Mouse (Mus musculus) midbrain, embryonic 12.5 days (tissue): ENCODE measurements at regions not wholly inside any gene's neighbourhood (a gene's known extent, or its start where the extent isn't known, plus 50 kb on each side); places are given as distances from the start of the nearest gene placed in this dataset.
A peak's percentile ranks its signal among the peaks of the same experiment; 100 is the strongest.

Experiments used
- ATAC-seq: fragments of 200-750 bp; cut with Nextera tagmentation; 2 replicates; pipeline ENCODE4 v1.8.0; 2017; ENCODE audit warnings: low read depth, moderate TSS enrichment, moderate library complexity; ENCODE audit not compliant: low FRiP score
- H3K27ac ChIP-seq: fragments of 300-500 bp; sonication (generic); replicated peaks from 2 replicates; pipeline ENCODE4 v1.5.1; 2016; ENCODE audit warnings: mild to moderate bottlenecking
- H3K27me3 ChIP-seq: fragments of 300-500 bp; sonication (generic); 2 replicates; pipeline ENCODE4 v1.6.1; 2016; ENCODE audit warnings: mild to moderate bottlenecking
- H3K36me3 ChIP-seq: fragments of 300-500 bp; sonication (generic); 2 replicates; pipeline ENCODE4 v1.6.1; 2016
- H3K4me1 ChIP-seq: fragments of 300-500 bp; sonication (generic); 2 replicates; pipeline ENCODE4 v1.6.1; 2016
- H3K4me2 ChIP-seq: fragments of 300-500 bp; sonication (generic); replicated peaks from 2 replicates; pipeline ENCODE4 v1.6.1; 2016; ENCODE audit warnings: mild to moderate bottlenecking, moderate library complexity
- H3K4me3 ChIP-seq: fragments of 300-500 bp; sonication (generic); 2 replicates; pipeline ENCODE4 v1.5.1; 2016; ENCODE audit warnings: mild to moderate bottlenecking
- H3K9ac ChIP-seq: fragments of 300-500 bp; sonication (generic); replicated peaks from 2 replicates; pipeline ENCODE4 v1.6.1; 2016; ENCODE audit warnings: mild to moderate bottlenecking, moderate library complexity
- H3K9me3 ChIP-seq: fragments of 300-500 bp; sonication (generic); 2 replicates; pipeline ENCODE4 v1.6.1; 2016; ENCODE audit warnings: mild to moderate bottlenecking
- WGBS: fragments of 180-500 bp; shearing (Covaris S2); methylation state at CpG from one replicate; pipeline ENCODE4 v1.1.7; 2016; 5-methylcytosine and 5-hydroxymethylcytosine counted together

GRCm38 (mm10) chr6:100025531-100025951 is 261.7 kb downstream of the Rybp start:
- Histone ChIP-seq H3K27me3 (peaks cover 62% of the 10 kb centered on the region), H3K36me3 (no peaks in the 10 kb centered on the region), H3K4me1 (peaks cover 17% of the 10 kb centered on the region), H3K27ac (no peak overlapping the region), H3K4me3 (no peak overlapping the region), H3K9ac (no peak overlapping the region), H3K4me2 (no peak overlapping the region), H3K9me3 (no peaks in the 10 kb centered on the region)
- peak; percentile 45; the same call in 1 of the 2 replicates for ATAC-seq
- 8% methylated on average over 5 of the region's 5 CpGs for WGBS

DNA sequence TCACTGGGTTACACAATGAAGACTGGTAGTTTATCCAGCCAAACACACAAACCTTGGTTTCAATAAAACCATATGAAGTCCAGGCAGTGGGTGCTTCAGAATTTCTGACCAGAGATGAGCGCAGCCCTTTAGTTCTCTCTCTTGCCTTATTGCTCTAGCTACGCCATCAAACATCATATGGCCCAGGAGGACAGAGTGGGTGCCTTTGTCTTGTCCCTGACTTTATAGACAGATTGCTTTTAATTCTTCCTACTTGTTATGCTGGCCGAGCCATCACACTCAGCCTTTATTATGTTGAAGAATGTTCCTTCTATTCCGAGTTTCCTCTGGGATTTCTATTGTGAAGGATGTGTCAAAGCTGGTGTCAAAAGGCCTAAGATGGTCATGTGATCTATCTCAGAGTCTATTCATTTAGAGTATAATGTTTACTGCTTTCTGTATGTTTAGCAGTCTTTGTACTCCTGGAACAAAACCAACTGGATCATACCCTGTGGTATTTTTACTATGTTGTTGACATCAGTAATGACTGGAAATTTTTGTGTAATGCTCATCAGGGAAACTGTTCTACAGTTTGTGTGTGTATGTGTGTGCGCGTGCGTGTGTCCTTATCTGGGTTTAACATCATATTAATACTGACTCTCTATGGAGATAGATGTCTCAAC is 263.7 kb downstream of the Rybp start:
- H3K36me3 ChIP-seq: no peaks in the 10 kb centered on the region
- WGBS: 69% methylated on average over 7 of the region's 7 CpGs
- H3K4me1 ChIP-seq: peaks cover 6% of the 10 kb centered on the region
- no peaks in the 10 kb centered on the region for H3K9me3 ChIP-seq
- H3K27me3 ChIP-seq: peaks cover 62% of the 10 kb centered on the region
- no peak overlapping the region for H3K27ac ChIP-seq
- no peak for ATAC-seq
- no peak overlapping the region for H3K4me3 ChIP-seq
- H3K4me2 ChIP-seq: no peak overlapping the region
- no peak overlapping the region for H3K9ac ChIP-seq

- no peak overlapping the region for H3K9ac ChIP-seq
- 74% methylated on average over 3 of the region's 3 CpGs for WGBS
- H3K4me1 ChIP-seq: no peaks in the 10 kb centered on the region
- H3K4me3 ChIP-seq: no peak overlapping the region
- H3K4me2 ChIP-seq: no peak overlapping the region
- peaks cover 53% of the 10 kb centered on the region for H3K27me3 ChIP-seq
- no peak overlapping the region for H3K27ac ChIP-seq
- no peaks in the 10 kb centered on the region for H3K36me3 ChIP-seq
- H3K9me3 ChIP-seq: no peaks in the 10 kb centered on the region
- no peak for ATAC-seq
These were observed 268.3 kb downstream of the Rybp start for GRCm38 (mm10) chr6:100019016-100019415.

GRCm38 (mm10) chr6:100013949-100014348 is 273.3 kb downstream of the Rybp start:
- H3K27ac ChIP-seq: no peak overlapping the region
- H3K4me2 ChIP-seq: no peak overlapping the region
- no peak overlapping the region for H3K4me3 ChIP-seq
- no peak for ATAC-seq
- no peaks in the 10 kb centered on the region for H3K9me3 ChIP-seq
- no peak overlapping the region for H3K9ac ChIP-seq
- H3K27me3 ChIP-seq: peaks cover 50% of the 10 kb centered on the region
- WGBS: 57% methylated on average over 6 of the region's 6 CpGs
- no peaks in the 10 kb centered on the region for H3K36me3 ChIP-seq
- H3K4me1 ChIP-seq: peaks cover 11% of the 10 kb centered on the region

GRCm38 (mm10) chr6:100011520-100012062 is 275.7 kb downstream of the Rybp start:
- Histone ChIP-seq H3K27ac (no peak overlapping the region), H3K36me3 (no peaks in the 10 kb centered on the region), H3K4me1 (peaks cover 11% of the 10 kb centered on the region), H3K9me3 (no peaks in the 10 kb centered on the region), H3K4me3 (no peak overlapping the region), H3K4me2 (peak overlapping the region; percentile 19), H3K9ac (no peak overlapping the region), H3K27me3 (peaks cover 43% of the 10 kb centered on the region)
- 39% methylated on average over 17 of the region's 17 CpGs for WGBS
- ATAC-seq: peak; percentile 47

DNA sequence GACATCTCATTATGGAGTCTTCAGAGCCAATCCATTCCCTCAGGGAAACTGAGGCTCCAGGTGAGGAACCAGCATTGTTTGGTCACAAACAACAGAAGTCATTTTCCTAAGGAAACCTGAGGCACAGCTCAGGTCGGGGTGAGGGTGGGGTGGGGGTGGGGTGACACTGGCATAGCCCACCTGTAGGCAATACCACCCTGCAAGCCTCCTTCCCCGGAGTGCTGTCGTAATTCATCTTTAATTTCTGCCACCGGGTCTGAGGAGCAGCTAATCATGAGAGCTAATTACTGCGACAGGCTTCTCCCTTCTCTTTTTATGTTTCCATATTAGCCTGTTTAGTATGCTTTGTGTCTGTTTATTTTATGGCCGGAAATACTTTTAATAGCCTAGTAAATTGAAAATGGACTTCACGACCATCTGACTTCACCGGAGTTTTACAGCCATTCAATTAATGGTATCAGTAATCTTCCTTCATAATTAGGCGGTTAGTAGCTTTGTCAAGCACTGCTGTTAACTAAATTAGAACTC is 276.3 kb downstream of the Rybp start:
- no peak for ATAC-seq
- H3K27ac ChIP-seq: no peak overlapping the region

GRCm38 (mm10) chr6:99999711-100000365 is 273.6 kb upstream of the Prok2 start:
- 34% methylated on average over 13 of the region's 13 CpGs for WGBS
- peak; percentile 19; the same call in 1 of the 2 replicates for ATAC-seq
- Histone ChIP-seq H3K4me3 (no peak overlapping the region), H3K4me2 (peak overlapping the region; percentile 18; the same call in 1 of the 2 replicates), H3K4me1 (peaks cover 31% of the 10 kb centered on the region), H3K27me3 (peaks cover 65% of the 10 kb centered on the region), H3K36me3 (no peaks in the 10 kb centered on the region), H3K9ac (no peak overlapping the region), H3K27ac (no peak overlapping the region), H3K9me3 (no peaks in the 10 kb centered on the region)

More for the DNA sequence above, 276.3 kb downstream of the Rybp start:
- WGBS: 71% methylated on average over 9 of the region's 9 CpGs
- peaks cover 11% of the 10 kb centered on the region for H3K4me1 ChIP-seq
- H3K27me3 ChIP-seq: peaks cover 45% of the 10 kb centered on the region
- H3K36me3 ChIP-seq: no peaks in the 10 kb centered on the region
- H3K9ac ChIP-seq: no peak overlapping the region
- H3K4me2 ChIP-seq: 0 out of 2 replicates have a peak overlapping the region, but pooled peaks have one; percentile 19
- H3K4me3 ChIP-seq: no peak overlapping the region
- no peaks in the 10 kb centered on the region for H3K9me3 ChIP-seq

- 0 out of 2 replicates have a peak overlapping the region, but pooled peaks have one; percentile 2 for H3K4me2 ChIP-seq
- WGBS: 28% methylated on average over 15 of the region's 15 CpGs
- peaks cover 69% of the 10 kb centered on the region for H3K27me3 ChIP-seq
- H3K36me3 ChIP-seq: no peaks in the 10 kb centered on the region
- ATAC-seq: peak; percentile 77
- peaks cover 35% of the 10 kb centered on the region for H3K4me1 ChIP-seq
- no peaks in the 10 kb centered on the region for H3K9me3 ChIP-seq
- H3K9ac ChIP-seq: no peak overlapping the region
- H3K4me3 ChIP-seq: no peak overlapping the region
- peak overlapping the region; percentile 60; the same call in 1 of the 2 replicates for H3K27ac ChIP-seq
These were observed 270.1 kb upstream of the Prok2 start for GRCm38 (mm10) chr6:99995970-99996956.

DNA sequence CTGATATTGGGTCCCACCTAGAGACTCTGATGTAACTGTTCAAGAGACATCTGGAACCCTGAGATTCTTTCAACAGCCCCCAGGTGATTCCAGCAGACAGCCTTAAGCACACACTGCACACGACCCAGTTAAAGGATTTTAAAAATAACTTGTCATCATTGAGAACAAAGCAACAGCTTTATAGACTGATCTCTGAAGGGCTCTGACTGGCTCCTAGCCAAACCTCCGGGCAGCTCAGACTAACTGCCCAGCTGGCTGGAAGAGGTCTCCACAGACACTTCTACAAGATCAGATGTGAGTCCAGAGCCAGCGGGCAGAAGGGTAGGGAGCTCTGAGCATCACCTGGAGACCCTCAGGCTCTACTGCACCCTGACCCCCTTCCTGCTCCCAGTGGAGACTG is 267.8 kb upstream of the Prok2 start:
- no peak for ATAC-seq
- Histone ChIP-seq H3K4me3 (no peak overlapping the region), H3K4me2 (no peak overlapping the region), H3K4me1 (peaks cover 28% of the 10 kb centered on the region), H3K27me3 (peaks cover 66% of the 10 kb centered on the region), H3K36me3 (no peaks in the 10 kb centered on the region), H3K9me3 (no peaks in the 10 kb centered on the region), H3K27ac (no peak overlapping the region), H3K9ac (no peak overlapping the region)
- WGBS: 70% methylated on average over 3 of the region's 3 CpGs

DNA sequence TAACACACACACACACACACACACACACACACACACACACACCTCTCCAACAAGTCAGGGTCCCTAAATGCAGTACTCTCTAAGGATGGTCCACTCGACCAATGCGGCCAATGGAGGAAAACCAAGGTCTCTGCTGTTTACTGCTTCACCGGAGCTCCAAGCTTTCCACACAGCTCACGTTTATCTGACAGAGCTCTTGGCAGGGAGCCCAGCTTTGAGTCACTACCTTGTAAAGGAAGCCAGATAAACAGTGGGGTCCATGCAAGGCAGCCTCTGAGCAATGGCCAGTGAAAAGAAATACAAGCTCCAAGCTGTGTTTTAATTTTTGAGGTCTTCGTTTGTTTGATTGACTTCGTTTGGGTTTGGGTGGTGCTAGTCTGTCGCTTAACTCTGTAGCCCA is 264.9 kb upstream of the Prok2 start:
- no peaks in the 10 kb centered on the region for H3K36me3 ChIP-seq
- no peak overlapping the region for H3K9ac ChIP-seq
- WGBS: 74% methylated on average over 7 of the region's 7 CpGs
- ATAC-seq: no peak
- no peak overlapping the region for H3K4me2 ChIP-seq
- H3K4me1 ChIP-seq: peaks cover 20% of the 10 kb centered on the region
- H3K9me3 ChIP-seq: no peaks in the 10 kb centered on the region
- no peak overlapping the region for H3K4me3 ChIP-seq
- no peak overlapping the region for H3K27ac ChIP-seq
- H3K27me3 ChIP-seq: peaks cover 70% of the 10 kb centered on the region

DNA sequence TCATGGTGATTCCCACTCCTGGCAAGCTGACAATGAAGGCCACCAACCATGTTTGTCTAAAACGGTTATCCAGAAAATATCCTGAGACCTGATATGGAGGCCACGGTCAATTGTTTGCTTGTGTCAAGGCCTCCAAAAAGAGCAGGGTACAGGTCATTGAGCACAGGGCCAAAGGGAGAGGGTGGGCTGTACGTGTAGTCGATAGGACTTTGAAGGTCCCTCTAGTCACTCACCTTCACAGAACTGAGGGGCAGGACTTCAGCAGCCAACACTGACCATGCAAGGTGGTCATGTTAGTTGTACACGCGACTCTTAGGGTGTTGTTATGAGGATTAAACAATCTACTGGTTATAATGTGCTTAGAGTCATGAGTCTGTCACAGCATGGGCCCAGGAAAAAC is 264.4 kb upstream of the Prok2 start:
- Histone ChIP-seq H3K9ac (no peak overlapping the region), H3K4me1 (peaks cover 20% of the 10 kb centered on the region), H3K9me3 (no peaks in the 10 kb centered on the region), H3K4me3 (no peak overlapping the region), H3K27me3 (peaks cover 75% of the 10 kb centered on the region), H3K27ac (no peak overlapping the region), H3K36me3 (no peaks in the 10 kb centered on the region), H3K4me2 (no peak overlapping the region)
- ATAC-seq: no peak
- WGBS: 73% methylated on average over 6 of the region's 6 CpGs
